Mouse (Mus musculus) urinary bladder, postnatal 14 days (tissue): Measurements from ENCODE around the gene Mreg.

ENCODE experiments used
- DNase-seq: peaks from one replicate; pipeline ENCODE4 v3.0.0; 2021; ENCODE audit warnings: low spot score

Mreg gene

DNA sequence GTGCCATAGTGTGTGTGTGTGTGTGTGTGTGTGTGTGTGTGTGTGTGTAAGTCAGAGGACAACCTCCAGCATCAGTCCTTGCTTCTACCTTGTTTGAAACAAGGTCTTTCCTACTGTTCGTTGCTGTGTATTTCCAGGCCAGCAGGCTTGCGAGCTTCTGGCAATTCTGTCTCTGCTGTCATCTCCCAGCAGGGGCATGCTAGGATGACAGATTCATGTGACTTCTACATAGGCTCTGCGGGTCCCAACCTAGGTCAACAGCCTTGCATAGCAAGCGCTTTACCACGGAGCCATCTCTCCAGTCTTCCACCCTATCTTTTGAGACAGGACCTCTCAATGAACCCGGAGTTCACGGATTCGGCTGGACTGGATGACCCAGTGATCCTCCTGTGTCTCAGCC lies 20.7 kb downstream of the Mreg start:
- DNase-seq = no peak

DNA sequence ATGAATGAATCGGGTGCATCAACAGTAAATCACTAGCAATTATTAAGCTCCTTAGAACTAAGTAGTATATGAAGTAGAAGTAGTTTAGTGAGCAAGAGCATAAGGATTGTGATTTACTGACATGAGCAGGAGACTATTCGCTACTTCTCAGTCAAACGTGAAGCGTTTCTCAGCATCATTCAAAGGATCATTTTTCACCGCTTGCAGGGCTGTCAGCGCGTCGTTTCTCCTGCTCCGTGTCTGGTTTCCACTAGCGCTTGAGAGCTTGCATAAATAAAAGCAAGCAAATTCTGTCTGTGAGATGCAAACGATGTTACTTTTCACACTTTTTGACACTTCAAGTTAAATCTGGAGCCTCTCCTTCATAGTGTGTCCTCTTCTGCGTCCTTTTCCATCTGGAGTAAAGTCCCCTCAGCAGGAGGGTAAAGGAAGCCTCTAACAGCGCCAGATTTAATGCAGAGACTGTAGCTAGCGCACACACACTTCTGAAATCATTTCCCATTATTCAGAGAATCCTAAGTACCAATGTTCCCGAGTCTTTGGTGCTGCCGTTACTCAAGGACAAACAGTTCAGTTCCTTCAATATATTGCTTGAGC lies 23.9 kb downstream of the Mreg start:
- DNase-seq = no peak

DNA sequence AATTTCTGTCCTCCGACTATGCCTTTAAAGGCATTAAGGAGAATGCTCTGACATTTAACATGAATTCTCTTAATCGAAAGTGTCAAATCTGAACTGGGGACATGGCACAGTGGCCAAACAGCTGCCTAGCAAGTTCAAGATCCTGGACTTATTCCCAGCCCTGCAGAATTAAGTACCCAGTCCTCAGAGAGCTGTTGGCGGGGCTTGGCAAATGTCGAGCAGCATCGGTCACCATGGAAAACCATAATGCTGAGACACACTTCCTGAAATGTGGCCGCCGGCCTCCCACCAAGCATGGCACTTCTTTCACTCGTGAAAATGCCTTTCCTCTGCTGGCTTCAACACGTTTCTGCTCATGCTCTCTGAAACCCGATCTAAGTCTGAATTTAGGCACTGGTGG lies 24.6 kb downstream of the Mreg start:
- DNase-seq = no peak

DNA sequence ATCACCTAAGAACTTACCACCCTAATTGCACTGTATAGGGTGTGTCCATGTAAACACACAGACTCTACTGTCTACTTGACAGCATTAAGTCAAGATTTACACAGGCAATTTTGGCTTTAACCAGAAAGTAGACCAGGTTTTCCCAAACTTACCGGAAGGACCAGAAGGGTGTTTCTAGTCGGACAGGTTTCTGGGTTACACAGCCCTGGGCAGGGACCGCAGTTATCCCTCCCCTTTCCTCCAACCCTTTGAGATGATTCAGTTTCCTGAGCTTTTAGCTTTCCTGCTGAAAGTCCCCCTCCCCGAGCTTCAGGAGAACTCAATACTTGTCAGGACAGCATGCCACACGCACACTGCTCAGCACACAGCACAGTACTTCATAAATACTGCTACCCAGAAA lies 26.0 kb downstream of the Mreg start:
- peak; percentile 19 for DNase-seq

DNA sequence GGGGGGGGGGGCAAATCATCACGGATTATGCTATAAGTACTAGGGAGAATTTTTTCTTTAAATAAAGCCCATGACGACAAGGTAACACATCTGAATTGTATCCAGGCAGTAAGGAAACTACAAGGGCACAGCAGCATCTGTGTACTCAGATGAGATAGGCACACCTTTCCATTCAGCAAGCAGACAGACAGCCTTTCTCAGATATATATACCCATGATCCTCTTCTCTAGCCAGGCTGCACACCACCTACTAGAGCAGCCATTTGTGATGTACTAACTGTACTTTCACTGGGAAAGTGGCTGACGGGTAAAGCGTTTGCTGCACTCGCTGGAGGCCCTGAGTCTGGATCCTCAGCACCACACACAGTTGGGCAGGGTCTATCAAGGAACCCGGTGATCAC lies 28.6 kb downstream of the Mreg start:
- no peak for DNase-seq

DNA sequence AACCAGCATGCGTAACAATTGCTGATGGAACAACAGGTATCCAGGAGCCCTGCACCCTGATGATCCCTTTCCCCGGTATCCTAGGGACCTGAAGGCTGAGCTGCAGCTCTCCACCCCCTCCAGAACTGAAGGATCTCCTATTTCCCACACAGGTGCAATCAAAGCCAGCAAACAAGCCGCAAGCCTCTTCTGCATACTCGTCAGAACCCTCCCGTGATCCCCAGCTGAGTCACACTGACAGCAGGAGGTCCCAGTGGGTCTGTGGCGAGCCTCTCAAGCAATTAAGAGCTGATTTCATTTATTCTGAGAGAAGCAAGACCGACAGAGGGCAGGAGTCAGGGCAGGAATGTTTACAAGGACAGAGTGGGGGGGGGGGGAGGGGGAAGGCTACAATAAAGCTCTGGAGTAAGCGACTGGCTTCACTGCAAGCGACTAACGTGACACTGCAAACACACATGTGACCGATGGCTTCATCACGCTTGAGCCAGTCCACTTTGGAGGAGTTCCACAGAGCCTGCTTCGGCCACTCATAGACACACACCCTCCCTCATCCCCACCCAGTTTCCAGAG lies 29.1 kb downstream of the Mreg start:
- DNase-seq = peak; percentile 37

DNA sequence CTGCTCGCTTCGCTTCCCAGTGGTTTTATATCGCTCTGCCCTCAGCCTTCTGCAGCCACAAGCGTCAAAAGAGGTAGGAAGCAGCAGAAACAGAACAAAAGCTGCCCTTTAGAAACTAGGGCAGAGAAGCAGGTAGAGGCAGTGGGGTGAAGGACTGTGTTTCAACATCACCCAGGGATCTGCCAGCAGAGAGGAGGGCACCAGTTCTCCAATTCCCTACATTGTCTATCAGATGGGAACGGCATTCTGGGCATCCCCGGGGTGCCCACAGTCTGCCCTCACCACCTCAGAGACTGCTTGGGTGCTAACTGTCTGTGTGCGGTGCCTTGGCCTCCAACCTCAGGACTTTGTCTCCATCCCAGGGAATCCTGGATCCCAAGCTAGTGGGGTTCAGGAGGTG lies 32.2 kb downstream of the Mreg start:
- DNase-seq = no peak

DNA sequence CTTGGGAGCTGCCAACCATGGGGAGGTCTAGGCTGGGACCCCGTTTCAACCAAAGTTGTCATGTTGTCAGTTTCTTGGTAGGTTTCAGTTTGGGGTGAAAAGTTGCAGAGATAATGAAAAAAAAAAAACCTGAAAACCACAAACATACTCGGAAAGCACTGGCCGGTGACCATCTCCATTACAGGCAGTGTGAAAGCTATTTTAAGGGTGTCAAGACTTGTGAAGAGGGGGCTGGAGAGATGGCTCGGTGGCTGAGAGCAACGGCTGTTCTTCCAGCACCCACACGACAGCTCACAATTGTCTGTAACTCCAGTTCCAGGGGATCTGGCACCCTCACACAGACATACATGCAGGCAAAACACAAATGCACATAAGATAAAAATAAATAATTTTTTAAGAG lies 35.9 kb downstream of the Mreg start:
- no peak for DNase-seq

DNA sequence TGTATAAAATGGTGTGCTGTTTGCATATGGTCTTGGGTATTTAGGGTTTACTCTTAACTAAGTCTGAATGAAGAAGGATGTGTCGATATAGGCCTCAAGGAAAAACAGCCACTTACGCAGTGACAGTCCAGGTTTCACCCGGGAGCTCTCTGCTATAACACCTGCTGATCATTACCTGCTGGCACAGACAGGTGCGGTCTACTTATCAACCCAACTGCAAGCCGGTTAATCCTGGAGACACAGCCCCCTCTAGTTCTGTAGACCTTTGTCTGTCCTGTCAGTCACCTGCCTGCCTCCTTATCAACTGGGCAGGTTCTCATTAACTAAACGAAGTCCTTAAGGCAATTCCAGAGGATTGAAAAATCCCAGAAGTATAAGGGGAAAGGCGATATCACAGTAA lies 37.9 kb downstream of the Mreg start:
- DNase-seq = no peak

DNA sequence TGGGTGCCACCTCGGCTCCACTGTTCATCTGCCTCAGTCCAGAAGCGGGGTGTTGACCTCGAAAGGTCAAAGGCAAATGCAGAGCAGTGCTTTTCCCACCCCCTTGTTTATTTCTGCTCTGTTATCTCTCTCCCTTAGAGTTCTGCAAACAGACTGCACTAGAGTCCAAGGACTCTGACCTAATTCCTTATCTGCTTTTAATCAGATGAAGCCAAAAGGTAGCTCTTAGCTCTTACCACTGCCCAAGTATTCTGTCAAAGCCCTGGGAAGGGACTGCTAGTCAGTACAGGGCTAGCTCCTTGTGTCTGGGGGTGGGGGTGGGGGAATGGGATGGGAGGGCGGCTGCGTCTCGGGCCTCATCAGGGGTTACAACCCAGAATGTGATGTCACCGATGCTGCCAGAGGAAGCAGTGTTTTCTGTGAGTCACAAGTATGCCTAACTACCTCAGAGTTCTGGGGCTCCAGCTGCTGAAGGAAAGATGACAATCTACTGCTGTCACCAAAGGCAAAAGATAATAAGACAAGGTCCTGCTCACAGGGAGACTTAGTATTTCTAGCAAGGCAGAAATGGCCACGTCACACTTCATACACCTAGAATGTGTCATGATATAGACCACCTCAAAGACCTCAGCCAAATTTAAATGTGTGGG lies 38.6 kb downstream of the Mreg start:
- no peak for DNase-seq

DNA sequence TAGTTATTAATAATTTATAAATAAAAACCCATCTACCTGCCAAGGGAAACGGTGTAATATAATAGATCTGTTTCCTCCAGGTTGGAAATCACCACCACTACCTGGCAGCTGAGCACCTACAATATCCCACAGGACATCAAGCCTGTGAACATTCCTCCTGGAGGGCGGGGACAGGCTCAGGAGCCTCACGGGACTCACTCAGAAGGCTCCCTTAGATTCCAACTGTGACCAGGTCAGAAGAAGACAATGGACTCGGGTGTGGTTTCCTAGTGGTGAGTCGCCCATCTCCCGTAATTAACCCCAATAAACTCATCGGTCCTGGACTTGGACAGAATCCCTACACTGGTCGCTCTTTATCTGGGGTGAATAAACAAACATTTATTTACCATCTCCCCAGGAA lies 39.3 kb downstream of the Mreg start:
- no peak for DNase-seq

DNA sequence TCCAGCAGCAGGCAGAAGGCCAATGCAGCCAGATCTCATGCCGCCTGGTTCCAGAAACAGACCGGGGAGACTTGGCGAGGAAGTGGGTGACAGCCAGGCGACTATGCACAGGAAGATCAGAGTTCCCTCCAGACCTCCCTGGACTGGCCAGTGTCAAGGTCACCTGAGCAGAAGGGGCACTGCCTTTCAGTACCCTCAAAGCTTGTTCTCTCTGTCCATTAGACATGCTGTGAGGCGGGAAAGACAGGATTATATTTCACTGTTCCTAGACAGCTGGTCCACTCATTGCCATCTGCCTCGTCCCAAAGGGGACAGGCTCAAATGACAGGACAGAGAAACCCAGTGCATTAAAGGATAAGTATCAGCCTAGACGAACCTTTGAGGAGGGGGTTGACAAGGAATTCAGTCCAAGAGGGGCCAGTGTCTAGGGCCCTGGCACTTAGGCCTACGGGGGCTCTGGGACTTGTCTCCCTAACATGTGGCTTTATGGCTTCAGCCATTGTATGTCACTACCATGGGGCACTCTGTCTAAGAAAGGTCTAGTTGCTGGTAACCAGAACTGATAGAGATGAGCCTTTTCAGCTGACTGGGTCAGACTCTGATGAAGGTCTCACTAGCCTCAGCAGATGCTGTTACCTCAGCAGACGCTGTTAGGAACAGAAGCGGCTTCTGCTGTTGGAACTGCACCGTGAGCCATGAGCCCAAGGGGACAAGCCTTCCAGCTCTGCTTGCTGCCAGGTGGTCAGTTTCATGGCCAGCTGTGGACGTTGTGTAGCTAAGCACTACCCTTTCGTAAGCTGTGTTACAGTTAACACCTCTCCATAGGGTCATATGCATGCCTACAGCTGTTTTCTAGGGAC lies 40.9 kb downstream of the Mreg start:
- no peak for DNase-seq

DNA sequence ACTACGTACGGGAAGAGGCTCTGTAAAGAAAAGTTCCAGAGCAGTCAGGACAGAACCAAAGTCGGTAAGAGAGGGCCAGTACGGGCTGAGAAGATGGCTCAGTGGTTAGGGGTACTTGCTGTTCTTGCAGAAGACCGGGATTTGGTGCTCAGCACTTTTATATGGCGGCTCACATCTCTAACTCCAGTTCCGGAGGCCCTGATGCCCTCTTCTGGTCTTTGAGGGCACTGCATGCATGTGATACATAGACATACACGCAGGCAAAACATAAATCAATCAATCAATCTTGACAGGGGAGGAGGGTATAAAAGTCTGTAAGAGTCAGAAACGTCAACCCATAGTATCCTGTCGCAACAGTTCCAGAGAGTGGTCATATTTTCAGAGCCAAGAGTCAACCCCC lies 45.1 kb downstream of the Mreg start:
- DNase-seq = no peak

DNA sequence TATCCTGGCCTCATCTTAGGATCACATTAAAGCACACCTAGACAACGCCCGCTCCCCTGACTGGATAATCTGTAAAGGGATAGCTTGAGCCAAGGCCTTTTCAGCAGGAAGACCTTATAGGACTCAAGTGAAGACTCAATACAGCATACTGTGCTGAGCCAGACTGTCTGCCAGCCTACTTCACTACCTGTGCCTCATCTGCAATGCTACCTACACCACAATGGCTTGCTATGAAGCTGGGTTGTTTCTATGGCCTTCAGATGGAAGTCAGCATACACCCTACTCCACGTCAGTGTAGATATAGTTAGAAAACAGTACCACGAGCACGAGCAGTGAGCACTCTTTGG lies 45.7 kb downstream of the Mreg start:
- no peak for DNase-seq

DNA sequence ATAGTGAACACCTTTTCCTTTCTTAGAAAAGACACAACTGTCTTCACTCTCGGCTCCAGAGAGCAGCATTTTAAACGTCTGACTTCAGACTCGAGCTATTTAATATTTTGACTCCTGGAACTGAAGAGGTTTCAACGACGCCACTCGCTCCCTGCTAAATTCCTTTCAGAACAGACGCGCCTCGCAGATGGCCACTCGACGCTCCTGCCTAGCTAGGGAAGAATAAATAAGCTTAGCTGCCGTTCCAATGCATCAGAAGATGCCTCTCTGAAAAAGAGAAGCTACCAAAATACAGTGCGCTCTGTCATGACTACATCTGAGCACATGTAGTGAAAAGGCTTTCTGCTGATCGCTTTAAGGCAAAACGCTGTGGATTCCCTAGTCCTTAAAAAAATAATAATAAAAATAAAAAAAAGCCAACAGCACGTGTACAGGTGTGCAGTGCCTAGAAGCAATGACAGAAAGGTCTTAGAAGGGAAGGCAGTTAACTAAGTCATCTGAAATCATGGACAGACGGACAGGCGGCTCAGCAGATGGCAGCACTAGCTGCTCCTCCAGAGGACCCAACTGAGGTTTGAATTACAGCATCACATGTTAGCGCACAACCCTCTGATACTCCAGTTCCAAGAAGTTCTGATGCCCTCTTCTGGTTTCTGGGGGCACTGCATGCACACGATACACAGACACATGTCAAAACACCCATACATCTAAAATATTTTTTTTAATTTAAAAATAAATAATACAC lies 46.2 kb downstream of the Mreg start:
- DNase-seq = no peak

DNA sequence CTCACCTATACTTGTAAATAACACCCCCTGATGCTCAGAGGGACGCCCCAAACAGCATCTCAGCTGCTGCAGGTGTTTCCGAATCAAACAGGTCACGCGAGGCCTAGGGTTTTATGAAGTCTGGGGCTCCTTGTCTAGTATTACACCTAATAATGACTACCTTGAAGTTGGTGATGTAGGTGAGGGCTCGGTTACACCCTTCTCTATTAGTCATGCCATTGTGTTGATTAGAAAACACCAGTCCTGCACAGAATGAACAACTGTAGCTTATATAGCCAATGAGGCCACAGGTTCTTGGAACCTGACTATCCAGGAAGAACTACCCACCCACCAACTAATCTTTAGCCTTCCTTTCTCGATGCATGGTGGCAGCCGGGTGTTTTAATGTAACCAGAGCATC lies 51.8 kb downstream of the Mreg start:
- no peak for DNase-seq

DNA sequence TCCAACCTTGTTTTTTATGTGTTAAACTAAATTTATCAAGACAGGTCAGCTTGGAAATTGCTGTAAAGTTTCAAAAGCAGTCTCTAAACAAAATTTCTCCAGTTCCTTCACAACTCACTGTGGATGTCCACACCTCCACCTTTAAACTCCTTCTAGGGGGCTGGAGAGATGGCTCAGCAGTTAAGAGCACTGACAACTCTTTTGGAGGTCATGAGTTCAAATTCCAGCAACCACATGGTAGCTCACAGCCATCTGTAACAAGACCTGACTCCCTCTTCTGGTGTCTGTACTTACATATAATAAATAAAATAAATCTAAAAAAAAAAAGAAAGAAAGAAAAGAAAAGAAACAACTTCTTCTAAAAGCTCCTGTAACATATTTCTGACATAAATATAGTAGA lies 67.1 kb downstream of the Mreg start:
- no peak for DNase-seq

DNA sequence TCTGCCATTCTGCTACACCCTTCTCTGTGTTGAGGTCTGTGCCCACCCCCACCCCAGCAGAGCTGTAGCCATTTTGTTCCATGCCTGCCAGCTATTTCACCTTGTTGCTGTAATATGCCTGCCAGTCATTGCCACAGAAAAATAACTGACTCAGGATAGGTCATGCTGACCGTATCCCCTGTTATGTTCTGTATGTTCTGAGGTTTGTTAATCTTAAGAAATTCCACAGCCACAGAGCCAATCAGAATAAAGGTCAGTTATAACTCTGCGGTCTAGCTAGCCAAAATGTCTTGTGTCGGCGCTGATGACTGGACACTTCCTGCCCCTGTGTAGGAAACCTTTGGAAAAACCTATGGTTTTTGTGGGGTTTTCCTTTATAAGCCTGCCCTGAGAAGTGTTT lies 67.7 kb downstream of the Mreg start:
- DNase-seq = no peak

DNA sequence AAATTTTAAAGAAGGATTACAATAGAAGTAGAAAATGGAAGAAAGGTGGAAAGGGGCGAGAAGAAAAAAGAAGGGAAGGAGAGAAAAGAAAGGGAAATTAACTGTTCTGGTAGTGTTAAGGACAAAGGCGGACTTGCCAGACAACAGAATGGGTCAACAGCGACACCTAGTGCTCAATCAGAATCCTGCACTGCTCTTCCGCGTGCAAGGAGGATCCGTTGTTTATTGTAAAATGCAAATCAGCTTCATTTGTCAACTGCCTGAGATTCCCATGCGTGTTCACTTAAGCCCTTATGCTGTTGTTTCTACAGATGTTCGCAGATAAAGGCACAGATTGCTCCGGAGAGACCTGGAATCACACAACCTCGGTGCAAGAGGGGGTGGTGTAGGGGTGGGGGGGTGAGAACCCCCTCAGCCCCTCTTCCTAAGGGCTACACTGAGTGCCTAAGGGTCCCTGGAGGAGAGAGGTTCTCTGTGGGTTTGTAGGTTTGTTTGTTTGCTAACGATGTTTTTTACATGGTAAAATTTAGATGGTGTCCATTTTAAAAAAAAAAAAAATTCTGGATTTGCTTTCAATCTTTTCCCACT lies 70.1 kb downstream of the Mreg start:
- peak; percentile 53 for DNase-seq

DNA sequence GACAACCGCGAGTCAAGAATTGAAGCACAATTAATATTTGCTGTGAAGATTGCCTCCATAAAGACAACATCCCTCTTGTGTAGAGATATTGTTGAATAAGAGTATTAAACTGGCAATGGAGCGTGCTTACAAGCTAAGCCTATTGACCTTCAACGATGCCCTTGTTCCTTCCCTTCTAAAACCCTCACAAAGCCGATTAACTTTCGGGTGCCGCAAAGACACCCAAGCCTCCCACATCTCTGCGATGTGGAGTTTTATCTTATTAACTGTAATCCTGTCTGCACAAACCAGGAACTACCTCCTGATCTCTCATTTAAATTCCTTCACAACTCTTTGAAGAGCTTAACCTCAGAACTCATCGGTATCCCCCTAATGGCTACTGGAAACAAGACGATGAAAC lies 76.0 kb downstream of the Mreg start:
- DNase-seq = no peak

DNA sequence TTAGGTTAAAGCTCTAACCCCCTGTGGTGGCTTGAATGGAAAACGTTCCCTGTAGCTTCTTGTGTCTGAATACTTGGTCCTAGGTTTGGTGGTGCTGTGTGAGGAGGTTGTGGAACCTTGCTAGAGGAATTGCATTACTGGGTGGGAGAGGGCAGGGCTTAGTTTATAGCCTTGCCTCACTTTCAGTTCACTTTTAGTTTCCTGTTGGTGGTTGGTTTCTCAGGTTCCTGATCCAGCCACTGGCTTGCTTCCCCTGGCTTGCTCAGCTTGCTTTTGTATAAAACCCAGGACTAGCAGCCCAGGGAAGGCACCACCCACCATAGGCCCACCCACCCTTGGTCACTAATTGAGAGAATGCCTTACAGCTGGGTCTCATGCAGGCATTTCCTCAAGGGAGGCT lies 77.6 kb downstream of the Mreg start:
- DNase-seq = no peak
